Mouse (Mus musculus) stomach, embryonic 14.5 days (tissue): ENCODE data around the gene Marf1. TPM values are rescaled to one million over a fixed set of nuclear protein-coding genes. Genes with fewer than 3 reads are reported as not detected.

Source experiments
- ATAC-seq: fragments of 200-750 bp; cut with Nextera tagmentation; 2 replicates; pipeline ENCODE4 v1.8.0; 2017; ENCODE audit warnings: low read depth, moderate TSS enrichment; ENCODE audit not compliant: insufficient number of reproducible peaks, insufficient read depth, low FRiP score
- H3K27ac ChIP-seq: fragments of 300-500 bp; sonication (generic); 2 replicates; pipeline ENCODE4 v1.5.1; 2014; ENCODE audit warnings: mild to moderate bottlenecking, low read length, moderate library complexity, mixed read lengths
- H3K27me3 ChIP-seq: fragments of 300-500 bp; sonication (generic); 2 replicates; pipeline ENCODE4 v1.6.1; 2014; ENCODE audit warnings: low read length, control low read depth, mixed read lengths; ENCODE audit not compliant: control insufficient read depth, insufficient read depth
- H3K36me3 ChIP-seq: fragments of 300-500 bp; sonication (generic); 2 replicates; pipeline ENCODE4 v1.6.1; 2014; ENCODE audit warnings: mild to moderate bottlenecking, control low read depth, low read length, moderate library complexity, mixed read lengths; ENCODE audit not compliant: control insufficient read depth, insufficient read depth
- H3K4me1 ChIP-seq: fragments of 300-500 bp; sonication (generic); 2 replicates; pipeline ENCODE4 v1.6.1; 2014; ENCODE audit warnings: low read length, control low read depth, mixed read lengths; ENCODE audit not compliant: control insufficient read depth, insufficient read depth
- H3K4me2 ChIP-seq: fragments of 300-500 bp; sonication (generic); replicated peaks from 2 replicates; pipeline ENCODE4 v1.6.1; 2014; ENCODE audit warnings: low read depth, low read length, control low read depth
- H3K4me3 ChIP-seq: fragments of 300-500 bp; sonication (generic); 2 replicates; pipeline ENCODE4 v1.5.1; 2014; ENCODE audit warnings: low read depth, low read length, control low read depth
- H3K9ac ChIP-seq: fragments of 300-500 bp; sonication (generic); replicated peaks from 2 replicates; pipeline ENCODE4 v1.6.1; 2014; ENCODE audit warnings: low read depth, mild to moderate bottlenecking, control low read depth, low read length, moderate library complexity, mixed read lengths
- H3K9me3 ChIP-seq: fragments of 300-500 bp; sonication (generic); 2 replicates; pipeline ENCODE4 v1.6.1; 2016; ENCODE audit warnings: low read depth, low read length, control low read depth; ENCODE audit not compliant: control insufficient read depth
- WGBS: fragments of 180-500 bp; shearing (Covaris S2); extraction: QIAGEN DNeasy Blood & Tissue Kit; methylation state at CpG from one replicate; pipeline ENCODE4 v1.1.7; 2014; 5-methylcytosine and 5-hydroxymethylcytosine counted together
- polyA plus RNA-seq: library from polyadenylated mRNA; unstranded; fragments of >200 nt; fragmentation: Nextera tagmentation; extraction: Ambion mirVana; gene quantifications from 2 replicates; pipeline ENCODE4 v1.2.1, GENCODE M21; 2014

The Marf1 gene
- polyA plus RNA-seq, 1 experiment from 2014 or later: 24.3 TPM

- no peak overlapping the region for H3K9ac ChIP-seq
- H3K4me1 ChIP-seq: no peaks in the 10 kb centered on the region
- H3K27ac ChIP-seq: no peak overlapping the region
- no peak overlapping the region for H3K4me2 ChIP-seq
- no peak for ATAC-seq
- no peaks in the 10 kb centered on the region for H3K27me3 ChIP-seq
- no peak overlapping the region for H3K4me3 ChIP-seq
- H3K9me3 ChIP-seq: no peaks in the 10 kb centered on the region
- 80% methylated on average over 3 of the region's 3 CpGs for WGBS
- peaks cover 79% of the 10 kb centered on the region for H3K36me3 ChIP-seq
Measured at GRCm38 (mm10) chr16:14131376-14131775, 31.8 kb downstream of the Marf1 start.

- ATAC-seq: no peak
- H3K9ac ChIP-seq: no peak overlapping the region
- no peaks in the 10 kb centered on the region for H3K27me3 ChIP-seq
- H3K36me3 ChIP-seq: peaks cover 74% of the 10 kb centered on the region
- H3K4me2 ChIP-seq: no peak overlapping the region
- 91% methylated on average over 7 of the region's 7 CpGs for WGBS
- no peaks in the 10 kb centered on the region for H3K4me1 ChIP-seq
- H3K9me3 ChIP-seq: no peaks in the 10 kb centered on the region
- no peak overlapping the region for H3K27ac ChIP-seq
- no peak overlapping the region for H3K4me3 ChIP-seq
Measured at GRCm38 (mm10) chr16:14130796-14131195, 32.4 kb downstream of the Marf1 start.

- no peak overlapping the region for H3K4me3 ChIP-seq
- H3K4me1 ChIP-seq: no peaks in the 10 kb centered on the region
- no peaks in the 10 kb centered on the region for H3K27me3 ChIP-seq
- H3K4me2 ChIP-seq: no peak overlapping the region
- H3K27ac ChIP-seq: no peak overlapping the region
- H3K9me3 ChIP-seq: no peaks in the 10 kb centered on the region
- no peak for ATAC-seq
- H3K9ac ChIP-seq: no peak overlapping the region
- peaks cover 81% of the 10 kb centered on the region for H3K36me3 ChIP-seq
Measured at GRCm38 (mm10) chr16:14128977-14129376, 34.2 kb downstream of the Marf1 start.

GRCm38 (mm10) chr16:14125253-14125652, 37.9 kb downstream of the Marf1 start:
- no peak for ATAC-seq
- H3K27ac ChIP-seq: no peak overlapping the region
- no peak overlapping the region for H3K9ac ChIP-seq
- H3K4me3 ChIP-seq: no peak overlapping the region
- no peaks in the 10 kb centered on the region for H3K27me3 ChIP-seq
- WGBS: 94% methylated on average over 1 of the region's 1 CpGs
- H3K4me2 ChIP-seq: no peak overlapping the region
- no peaks in the 10 kb centered on the region for H3K9me3 ChIP-seq
- no peaks in the 10 kb centered on the region for H3K4me1 ChIP-seq
- peaks cover 68% of the 10 kb centered on the region for H3K36me3 ChIP-seq

GRCm38 (mm10) chr16:14124709-14125108, 38.4 kb downstream of the Marf1 start:
- no peaks in the 10 kb centered on the region for H3K27me3 ChIP-seq
- ATAC-seq: no peak
- no peak overlapping the region for H3K27ac ChIP-seq
- H3K4me2 ChIP-seq: no peak overlapping the region
- H3K9me3 ChIP-seq: no peaks in the 10 kb centered on the region
- H3K4me1 ChIP-seq: no peaks in the 10 kb centered on the region
- H3K36me3 ChIP-seq: peaks cover 65% of the 10 kb centered on the region
- no peak overlapping the region for H3K4me3 ChIP-seq
- 95% methylated on average over 7 of the region's 7 CpGs for WGBS
- H3K9ac ChIP-seq: no peak overlapping the region

- ATAC-seq: no peak
- no peak overlapping the region for H3K4me3 ChIP-seq
- H3K27ac ChIP-seq: no peak overlapping the region
- peaks cover 59% of the 10 kb centered on the region for H3K36me3 ChIP-seq
- H3K27me3 ChIP-seq: no peaks in the 10 kb centered on the region
- WGBS: 80% methylated on average over 2 of the region's 2 CpGs
- no peaks in the 10 kb centered on the region for H3K9me3 ChIP-seq
- no peak overlapping the region for H3K4me2 ChIP-seq
- H3K9ac ChIP-seq: no peak overlapping the region
- H3K4me1 ChIP-seq: no peaks in the 10 kb centered on the region
Measured at GRCm38 (mm10) chr16:14123901-14124300, 39.2 kb downstream of the Marf1 start.

- Histone ChIP-seq H3K4me3 (no peak overlapping the region), H3K4me1 (no peaks in the 10 kb centered on the region), H3K36me3 (peaks cover 50% of the 10 kb centered on the region), H3K9me3 (no peaks in the 10 kb centered on the region), H3K27me3 (no peaks in the 10 kb centered on the region), H3K4me2 (no peak overlapping the region), H3K9ac (no peak overlapping the region), H3K27ac (no peak overlapping the region)
- ATAC-seq: no peak
Measured at GRCm38 (mm10) chr16:14122586-14122985, 40.6 kb downstream of the Marf1 start.

GRCm38 (mm10) chr16:14121563-14121962, 41.6 kb downstream of the Marf1 start:
- H3K36me3 ChIP-seq: peaks cover 51% of the 10 kb centered on the region
- H3K4me3 ChIP-seq: no peak overlapping the region
- H3K9me3 ChIP-seq: no peaks in the 10 kb centered on the region
- ATAC-seq: no peak
- no peaks in the 10 kb centered on the region for H3K27me3 ChIP-seq
- no peak overlapping the region for H3K27ac ChIP-seq
- H3K4me1 ChIP-seq: no peaks in the 10 kb centered on the region
- WGBS: 93% methylated on average over 7 of the region's 7 CpGs
- H3K4me2 ChIP-seq: no peak overlapping the region
- H3K9ac ChIP-seq: no peak overlapping the region

- H3K4me1 ChIP-seq: no peaks in the 10 kb centered on the region
- no peaks in the 10 kb centered on the region for H3K9me3 ChIP-seq
- H3K4me3 ChIP-seq: no peak overlapping the region
- no peak overlapping the region for H3K9ac ChIP-seq
- ATAC-seq: no peak
- H3K27me3 ChIP-seq: no peaks in the 10 kb centered on the region
- no peak overlapping the region for H3K27ac ChIP-seq
- H3K36me3 ChIP-seq: peaks cover 51% of the 10 kb centered on the region
- 97% methylated on average over 5 of the region's 5 CpGs for WGBS
- H3K4me2 ChIP-seq: no peak overlapping the region
Measured at GRCm38 (mm10) chr16:14120941-14121340, 42.2 kb downstream of the Marf1 start.
